ENCODE assay signal across 9 mouse cellular contexts in the genomic region with DNA sequence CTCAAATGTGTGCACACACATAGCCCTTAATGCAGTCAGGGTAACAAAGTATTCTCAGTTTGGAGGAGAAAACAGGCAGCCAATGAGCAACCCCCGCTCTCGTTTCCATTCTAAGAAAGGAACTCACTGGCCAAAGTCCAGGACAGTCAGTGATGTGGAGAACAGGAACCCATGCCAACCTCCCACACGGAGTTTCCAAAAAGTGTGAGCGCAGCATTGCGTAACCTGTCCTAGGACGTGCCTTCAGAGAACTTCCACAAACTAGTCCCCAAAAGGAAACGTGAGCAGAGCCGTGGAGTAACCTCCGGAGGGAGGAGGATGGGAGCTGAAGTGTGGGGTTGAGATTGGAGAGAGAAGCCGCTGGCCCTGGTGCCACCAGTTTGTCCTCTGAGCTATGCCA. TPM values are rescaled to one million over a fixed set of nuclear protein-coding genes. Genes with fewer than 3 reads are reported as not detected.
A peak's percentile ranks its signal among the peaks of the same experiment; 100 is the strongest.
DNase-seq lines count a peak whose midpoint lies in the region; ATAC-seq lines count a peak whose summit lies in the region.
"Had no signal": no experiment of that assay in that cellular context is flagged by ENCODE, and none has a peak within 500 bp of the region (broad histone marks: within the 10 kb centered on the region; RNA-seq: fewer than 3 reads in every experiment).

No protein-coding gene starts in this region.

- H3K27ac ChIP-seq in heart, embryonic 14.5 days (replicated peaks in 1 of 2; ENCODE audit: control insufficient read depth in 1 of 2, insufficient read depth in 1 of 2, low read depth in 2 of 2, low read length in 2 of 2) = peak overlapping the region; percentile 48 to 49
- no peak overlapping the region for H3K27ac ChIP-seq in hindbrain, embryonic 13.5 days
- H3K27ac ChIP-seq in neural tube, embryonic 15.5 days (replicated peaks) = no peak overlapping the region

- H3K4me2 ChIP-seq in heart, embryonic 14.5 days (ENCODE audit: low read length) = peak overlapping the region; percentile 29
- H3K4me2 ChIP-seq in hindbrain, embryonic 13.5 days = no peak overlapping the region
- no peak overlapping the region for H3K4me2 ChIP-seq in neural tube, embryonic 15.5 days

- ATAC-seq in heart, embryonic 14.5 days (ENCODE audit: insufficient number of reproducible peaks, insufficient read depth, low FRiP score, low read depth) = no peak
- ATAC-seq in megakaryocyte, adult 5-6 weeks (ENCODE audit: poor library complexity, severe bottlenecking) = peak; percentile 81
- ATAC-seq in inflammation-experienced regulatory T-cells, adult 6 months = no peak
- ATAC-seq in hindbrain, embryonic 13.5 days (ENCODE audit: low FRiP score) = no peak
- ATAC-seq in neural tube, embryonic 15.5 days (ENCODE audit: low FRiP score) = no peak

- no peaks in the 10 kb centered on the region for H3K36me3 ChIP-seq in heart, embryonic 14.5 days (ENCODE audit: control insufficient read depth, insufficient read depth, low read length)
- no peaks in the 10 kb centered on the region for H3K36me3 ChIP-seq in hindbrain, embryonic 13.5 days
- no peaks in the 10 kb centered on the region for H3K36me3 ChIP-seq in neural tube, embryonic 15.5 days

- peaks cover 38 to 56% of the 10 kb centered on the region in 2 experiments for H3K4me1 ChIP-seq in heart, embryonic 14.5 days (ENCODE audit: control insufficient read depth in 2 of 2, insufficient read depth in 2 of 2, low read length in 2 of 2)
- H3K4me1 ChIP-seq in hindbrain, embryonic 13.5 days (replicated peaks) = peaks cover 8% of the 10 kb centered on the region; the same call in 1 of the 2 replicates
- peaks cover 7% of the 10 kb centered on the region for H3K4me1 ChIP-seq in neural tube, embryonic 15.5 days

- no peak overlapping the region for H3K4me3 ChIP-seq in heart, embryonic 14.5 days (ENCODE audit: control insufficient read depth in 1 of 2, insufficient read depth in 1 of 2, low read depth in 1 of 2, low read length in 2 of 2)
- H3K4me3 ChIP-seq in hindbrain, embryonic 13.5 days = no peak overlapping the region
- no peak overlapping the region for H3K4me3 ChIP-seq in neural tube, embryonic 15.5 days (replicated peaks)

- peak; percentile 15 for DNase-seq in 416B (ENCODE audit: low read depth)
- peak; percentile 66 for DNase-seq in adrenal gland, postnatal 25 days
- peak; percentile 59 to 70 for DNase-seq in layer of hippocampus, adult 8-10 months (ENCODE audit: low spot score in 2 of 2)

- no peaks in the 10 kb centered on the region for H3K27me3 ChIP-seq in heart, embryonic 14.5 days (ENCODE audit: control insufficient read depth, insufficient read depth, low read length)
- no peaks in the 10 kb centered on the region for H3K27me3 ChIP-seq in hindbrain, embryonic 13.5 days
- H3K27me3 ChIP-seq in neural tube, embryonic 15.5 days (replicated peaks) = no peaks in the 10 kb centered on the region

- WGBS in heart, embryonic 14.5 days = 45% methylated on average over 10 of the region's 10 CpGs
- 81% methylated on average over 10 of the region's 10 CpGs for WGBS in hindbrain, embryonic 13.5 days
- whole genome bisulfite sequencing in neural tube, embryonic 15.5 days = 86% methylated on average over 10 of the region's 10 CpGs

- peaks cover 5% of the 10 kb centered on the region; the same call in 1 of the 2 replicates for H3K9me3 ChIP-seq in heart, embryonic 14.5 days (ENCODE audit: control insufficient read depth, low read length)
- H3K9me3 ChIP-seq in hindbrain, embryonic 13.5 days = no peaks in the 10 kb centered on the region
- no peaks in the 10 kb centered on the region for H3K9me3 ChIP-seq in neural tube, embryonic 15.5 days (replicated peaks)

- H3K9ac ChIP-seq in heart, embryonic 14.5 days (ENCODE audit: low read length) = no peak overlapping the region
- no peak overlapping the region for H3K9ac ChIP-seq in hindbrain, embryonic 13.5 days
- no peak overlapping the region for H3K9ac ChIP-seq in neural tube, embryonic 15.5 days (replicated peaks)

RNA-seq across cellular contexts. Expression of a gene that starts 1.9 kb away (rescaled TPM):
- total RNA-seq in adrenal gland, postnatal 25 days (2021) = 27.0 and 30.0 TPM in 2 replicates
- 45.7 and 47.6 TPM in 2 replicates for polyA plus RNA-seq in heart, embryonic 14.5 days (2014; fragmentation: Nextera tagmentation; extraction: Ambion mirVana)
- 10 to 100 TPM; 40.4 to 45.8 (median 44.8) TPM for total RNA-seq in layer of hippocampus, adult 8-10 months (2022)
- total RNA-seq in megakaryocyte, adult 5-6 weeks (2015) = 50.9 and 52.3 TPM in 2 replicates
- 14.9 and 20.2 TPM in 2 replicates for total RNA-seq in megakaryocyte, adult 5-6 weeks (2017)
- polyA plus RNA-seq in inflammation-experienced regulatory T-cells, adult 6 months (2017; shearing (Covaris generic)) = 10 to 100 TPM; 10.4 to 35.1 (median 25.4) TPM
- 84.3 and 85.3 TPM in 2 replicates for polyA plus RNA-seq in hindbrain, embryonic 13.5 days (2015; fragmentation: Nextera tagmentation; extraction: Ambion mirVana)
- 86.8 and 92.7 TPM in 2 replicates for polyA plus RNA-seq in neural tube, embryonic 15.5 days (2015; fragmentation: Nextera tagmentation; extraction: Ambion mirVana)

RNA-seq across cellular contexts. Expression of a gene that starts 5.9 kb away (rescaled TPM):
- 4.0 TPM in 1 of 2 replicates, not detected in the other for total RNA-seq in adrenal gland, postnatal 25 days (2021)
- polyA plus RNA-seq in heart, embryonic 14.5 days (2014; fragmentation: Nextera tagmentation; extraction: Ambion mirVana) = 8.0 and 16.3 TPM in 2 replicates
- total RNA-seq in layer of hippocampus, adult 8-10 months (2022) = 10 to 100 TPM in 1 of 4 experiments, 1 to 10 TPM in 2, not detected in 1; 8.4 to 15.8 (median 9.9) TPM
- not detected in 2 replicates for total RNA-seq in megakaryocyte, adult 5-6 weeks (2015)
- total RNA-seq in megakaryocyte, adult 5-6 weeks (2017) = not detected in 2 replicates
- polyA plus RNA-seq in inflammation-experienced regulatory T-cells, adult 6 months (2017; shearing (Covaris generic)) = 1 to 10 TPM in 1 of 3 experiments, not detected in 2; 4.5 TPM
- 5.0 and 5.9 TPM in 2 replicates for polyA plus RNA-seq in hindbrain, embryonic 13.5 days (2015; fragmentation: Nextera tagmentation; extraction: Ambion mirVana)
- 4.5 and 5.8 TPM in 2 replicates for polyA plus RNA-seq in neural tube, embryonic 15.5 days (2015; fragmentation: Nextera tagmentation; extraction: Ambion mirVana)

RNA-seq across cellular contexts. Expression of a gene that starts 11.2 kb away (rescaled TPM):
- total RNA-seq in adrenal gland, postnatal 25 days (2021) = 75.1 and 82.0 TPM in 2 replicates
- polyA plus RNA-seq in heart, embryonic 14.5 days (2014; fragmentation: Nextera tagmentation; extraction: Ambion mirVana) = 33.5 and 40.1 TPM in 2 replicates
- total RNA-seq in layer of hippocampus, adult 8-10 months (2022) = 100 to 1,000 TPM; 109 to 165 (median 131) TPM
- total RNA-seq in megakaryocyte, adult 5-6 weeks (2015) = 0.76 and 0.82 TPM in 2 replicates
- 0.49 and 0.88 TPM in 2 replicates for total RNA-seq in megakaryocyte, adult 5-6 weeks (2017)
- polyA plus RNA-seq in inflammation-experienced regulatory T-cells, adult 6 months (2017; shearing (Covaris generic)) = 10 to 100 TPM; 12.0 to 42.7 (median 41.8) TPM
- polyA plus RNA-seq in hindbrain, embryonic 13.5 days (2015; fragmentation: Nextera tagmentation; extraction: Ambion mirVana) = 9.0 and 9.7 TPM in 2 replicates
- 9.0 and 26.2 TPM in 2 replicates for polyA plus RNA-seq in neural tube, embryonic 15.5 days (2015; fragmentation: Nextera tagmentation; extraction: Ambion mirVana)

RNA-seq across cellular contexts. Expression of a gene that starts 18.7 kb away (rescaled TPM):
- total RNA-seq in adrenal gland, postnatal 25 days (2021) = not detected in 2 replicates
- not detected in 2 replicates for polyA plus RNA-seq in heart, embryonic 14.5 days (2014; fragmentation: Nextera tagmentation; extraction: Ambion mirVana)
- not detected for total RNA-seq in layer of hippocampus, adult 8-10 months (2022)
- not detected in 2 replicates for total RNA-seq in megakaryocyte, adult 5-6 weeks (2015)
- not detected in 2 replicates for total RNA-seq in megakaryocyte, adult 5-6 weeks (2017)
- polyA plus RNA-seq in inflammation-experienced regulatory T-cells, adult 6 months (2017; shearing (Covaris generic)) = not detected
- 0.18 TPM in 1 of 2 replicates, not detected in the other for polyA plus RNA-seq in hindbrain, embryonic 13.5 days (2015; fragmentation: Nextera tagmentation; extraction: Ambion mirVana)
- polyA plus RNA-seq in neural tube, embryonic 15.5 days (2015; fragmentation: Nextera tagmentation; extraction: Ambion mirVana) = not detected in 2 replicates
- polyA plus RNA-seq: limb, embryonic 11.5 days had no signal

RNA-seq across cellular contexts. Expression of a gene that starts 31.1 kb away (rescaled TPM):
- total RNA-seq in adrenal gland, postnatal 25 days (2021) = 6.3 and 6.4 TPM in 2 replicates
- polyA plus RNA-seq in heart, embryonic 14.5 days (2014; fragmentation: Nextera tagmentation; extraction: Ambion mirVana) = 13.1 and 21.3 TPM in 2 replicates
- total RNA-seq in layer of hippocampus, adult 8-10 months (2022) = 100 to 1,000 TPM; 109 to 163 (median 138) TPM
- total RNA-seq in megakaryocyte, adult 5-6 weeks (2015) = 3.2 and 7.9 TPM in 2 replicates
- total RNA-seq in megakaryocyte, adult 5-6 weeks (2017) = 1.4 and 2.0 TPM in 2 replicates
- 1 to 10 TPM; 1.5 to 7.5 (median 7.1) TPM for polyA plus RNA-seq in inflammation-experienced regulatory T-cells, adult 6 months (2017; shearing (Covaris generic))
- 12.0 and 13.8 TPM in 2 replicates for polyA plus RNA-seq in hindbrain, embryonic 13.5 days (2015; fragmentation: Nextera tagmentation; extraction: Ambion mirVana)
- 22.2 and 25.3 TPM in 2 replicates for polyA plus RNA-seq in neural tube, embryonic 15.5 days (2015; fragmentation: Nextera tagmentation; extraction: Ambion mirVana)

Comparison
In these comparisons a context has a peak if more than half of its experiments do, and no peak if none do; other contexts are left out.
1. DNase-seq: peak in every context shown above with its lines; median percentile 66 in adrenal gland, postnatal 25 days; 64 in layer of hippocampus, adult 8-10 months; 15 in 416B.
2. H3K27ac ChIP-seq: peak in heart, embryonic 14.5 days (2 of 2); none in hindbrain, embryonic 13.5 days (single experiment) and neural tube, embryonic 15.5 days (single experiment).